Mouse (Mus musculus): ENCODE results near the gene Fbp2.

- TF ChIP-seq POLR2A (IDR thresholded peaks at IDR 0.05; ENCODE audit: low read depth, low read length) (no peak), CTCF (IDR thresholded peaks at IDR 0.05; ENCODE audit: extremely low read depth, insufficient read depth, insufficient read length, insufficient replicate concordance) (no peak)
These were observed 24.9 kb downstream of the Fbp2 start for GRCm38 (mm10) chr13:62833341-62833740.

All from spleen, adult 2 months (tissue).